Mouse (Mus musculus): ENCODE results near the gene Lrrc61. TPM values are rescaled to one million over a fixed set of nuclear protein-coding genes. Genes with fewer than 3 reads are reported as not detected.

The Lrrc61 gene
- polyA plus RNA-seq, 1 experiment from 2014 or later = 11.9 TPM

- Histone ChIP-seq H3K27ac (peak overlapping the region; percentile 72; the same call in 1 of the 2 replicates), H3K4me2 (ENCODE audit: low read length) (0 out of 2 replicates have a peak overlapping the region, but pooled peaks have one; percentile 23), H3K9ac (ENCODE audit: low read depth, low read length) (no peak overlapping the region), H3K27me3 (ENCODE audit: insufficient read depth, low read length) (no peaks in the 10 kb centered on the region), H3K4me3 (replicated peaks; ENCODE audit: low read depth, low read length) (no peak overlapping the region), H3K36me3 (ENCODE audit: insufficient read depth, low read length) (no peaks in the 10 kb centered on the region), H3K4me1 (replicated peaks; ENCODE audit: insufficient read depth, low read length) (peaks cover 31% of the 10 kb centered on the region), H3K9me3 (replicated peaks; ENCODE audit: low read length) (no peaks in the 10 kb centered on the region)
- DNase-seq (ENCODE audit: low spot score) (peak; percentile 56), ATAC-seq (replicated peaks; ENCODE audit: low FRiP score, low read depth) (no peak)
- TF ChIP-seq CTCF (IDR thresholded peaks at IDR 0.05; ENCODE audit: low read depth) = no peak
- 45% methylated on average over 8 of the region's 8 CpGs for WGBS
Measured at GRCm38 (mm10) chr6:48569065-48569807, 14.6 kb downstream of the Lrrc61 start.

- no peak for TF ChIP-seq CTCF (IDR thresholded peaks at IDR 0.05; ENCODE audit: low read depth)
Measured at GRCm38 (mm10) chr6:48572014-48572413, 17.4 kb downstream of the Lrrc61 start.

GRCm38 (mm10) chr6:48572572-48573061, 18.0 kb downstream of the Lrrc61 start, which contains the start of gene Rarres2:
Rarres2 (minus strand) TSS chr6:48572789.
- 22% methylated on average over 6 of the region's 6 CpGs for WGBS
- H3K27ac ChIP-seq = peak within 1 kb of the TSS; percentile 51
- peak within 1 kb of the TSS; percentile 43 for H3K4me2 ChIP-seq (ENCODE audit: low read length)
- peak; percentile 37; the same call in 1 of the 2 replicates for ATAC-seq (replicated peaks; ENCODE audit: low FRiP score, low read depth)
- DNase-seq (ENCODE audit: low spot score) = peak; percentile 85
- H3K4me1 ChIP-seq (replicated peaks; ENCODE audit: insufficient read depth, low read length) = peaks cover 26% of the 10 kb centered on the region
- peak within 1 kb of the TSS; percentile 25 for H3K9ac ChIP-seq (ENCODE audit: low read depth, low read length)
- TF ChIP-seq CTCF (IDR thresholded peaks at IDR 0.05; ENCODE audit: low read depth) = no peak
- H3K27me3 ChIP-seq (ENCODE audit: insufficient read depth, low read length) = no peaks in the 10 kb centered on the region
- H3K36me3 ChIP-seq (ENCODE audit: insufficient read depth, low read length) = no peaks in the 10 kb centered on the region
- H3K4me3 ChIP-seq (replicated peaks; ENCODE audit: low read depth, low read length) = peak within 1 kb of the TSS; percentile 9; the same call in 1 of the 2 replicates
- no peaks in the 10 kb centered on the region for H3K9me3 ChIP-seq (replicated peaks; ENCODE audit: low read length)

More at GRCm38 (mm10) chr6:48572014-48572413, 17.4 kb downstream of the Lrrc61 start:
- peaks cover 26% of the 10 kb centered on the region for H3K4me1 ChIP-seq (replicated peaks; ENCODE audit: insufficient read depth, low read length)
- ATAC-seq (replicated peaks; ENCODE audit: low FRiP score, low read depth) (no peak), DNase-seq (ENCODE audit: low spot score) (no peak)
- H3K9ac ChIP-seq (ENCODE audit: low read depth, low read length) = peak overlapping the region; percentile 25; the same call in 1 of the 2 replicates
- 91% methylated on average over 5 of the region's 5 CpGs for WGBS
- H3K9me3 ChIP-seq (replicated peaks; ENCODE audit: low read length) = no peaks in the 10 kb centered on the region
- no peaks in the 10 kb centered on the region for H3K27me3 ChIP-seq (ENCODE audit: insufficient read depth, low read length)
- peak overlapping the region; percentile 51; the same call in 1 of the 2 replicates for H3K27ac ChIP-seq
- no peaks in the 10 kb centered on the region for H3K36me3 ChIP-seq (ENCODE audit: insufficient read depth, low read length)
- peak overlapping the region; percentile 43 for H3K4me2 ChIP-seq (ENCODE audit: low read length)
- H3K4me3 ChIP-seq (replicated peaks; ENCODE audit: low read depth, low read length) = peak overlapping the region; percentile 9; the same call in 1 of the 2 replicates

GRCm38 (mm10) chr6:48573280-48573679, 18.7 kb downstream of the Lrrc61 start:
- DNase-seq (ENCODE audit: low spot score) (no peak), ATAC-seq (replicated peaks; ENCODE audit: low FRiP score, low read depth) (no peak)
- H3K9me3 ChIP-seq (replicated peaks; ENCODE audit: low read length) = no peaks in the 10 kb centered on the region
- no peak overlapping the region for H3K4me2 ChIP-seq (ENCODE audit: low read length)
- H3K27ac ChIP-seq = peak overlapping the region; percentile 51
- H3K27me3 ChIP-seq (ENCODE audit: insufficient read depth, low read length) = no peaks in the 10 kb centered on the region
- TF ChIP-seq CTCF (IDR thresholded peaks at IDR 0.05; ENCODE audit: low read depth) = no peak
- WGBS = 25% methylated on average over 10 of the region's 10 CpGs
- no peak overlapping the region for H3K4me3 ChIP-seq (replicated peaks; ENCODE audit: low read depth, low read length)
- no peaks in the 10 kb centered on the region for H3K36me3 ChIP-seq (ENCODE audit: insufficient read depth, low read length)
- H3K9ac ChIP-seq (ENCODE audit: low read depth, low read length) = no peak overlapping the region; the same call in 1 of the 2 replicates
- peaks cover 21% of the 10 kb centered on the region for H3K4me1 ChIP-seq (replicated peaks; ENCODE audit: insufficient read depth, low read length)

- 64% methylated on average over 3 of the region's 3 CpGs for WGBS
Measured at GRCm38 (mm10) chr6:48573981-48574380, 19.4 kb downstream of the Lrrc61 start.

GRCm38 (mm10) chr6:48578736-48579135, 24.1 kb downstream of the Lrrc61 start:
- no peaks in the 10 kb centered on the region for H3K27me3 ChIP-seq (ENCODE audit: insufficient read depth, low read length)
- H3K36me3 ChIP-seq (ENCODE audit: insufficient read depth, low read length) = no peaks in the 10 kb centered on the region
- ATAC-seq (replicated peaks; ENCODE audit: low FRiP score, low read depth) = no peak; the same call in 1 of the 2 replicates
- peak overlapping the region; percentile 75; the same call in 1 of the 2 replicates for H3K27ac ChIP-seq
- peaks cover 8% of the 10 kb centered on the region for H3K4me1 ChIP-seq (replicated peaks; ENCODE audit: insufficient read depth, low read length)
- no peak overlapping the region for H3K4me3 ChIP-seq (replicated peaks; ENCODE audit: low read depth, low read length)
- no peaks in the 10 kb centered on the region for H3K9me3 ChIP-seq (replicated peaks; ENCODE audit: low read length)
- DNase-seq (ENCODE audit: low spot score) = peak; percentile 34
- TF ChIP-seq CTCF (IDR thresholded peaks at IDR 0.05; ENCODE audit: low read depth) = no peak
- no peak overlapping the region for H3K9ac ChIP-seq (ENCODE audit: low read depth, low read length)
- no peak overlapping the region for H3K4me2 ChIP-seq (ENCODE audit: low read length)
- 22% methylated on average over 5 of the region's 5 CpGs for WGBS

More at GRCm38 (mm10) chr6:48573981-48574380, 19.4 kb downstream of the Lrrc61 start:
- no peaks in the 10 kb centered on the region for H3K36me3 ChIP-seq (ENCODE audit: insufficient read depth, low read length)
- H3K9me3 ChIP-seq (replicated peaks; ENCODE audit: low read length) = no peaks in the 10 kb centered on the region
- DNase-seq (ENCODE audit: low spot score) (no peak), ATAC-seq (replicated peaks; ENCODE audit: low FRiP score, low read depth) (no peak)
- peaks cover 19% of the 10 kb centered on the region for H3K4me1 ChIP-seq (replicated peaks; ENCODE audit: insufficient read depth, low read length)
- no peak overlapping the region for H3K9ac ChIP-seq (ENCODE audit: low read depth, low read length)
- H3K4me3 ChIP-seq (replicated peaks; ENCODE audit: low read depth, low read length) = no peak overlapping the region
- no peaks in the 10 kb centered on the region for H3K27me3 ChIP-seq (ENCODE audit: insufficient read depth, low read length)
- no peak for TF ChIP-seq CTCF (IDR thresholded peaks at IDR 0.05; ENCODE audit: low read depth)
- H3K27ac ChIP-seq = no peak overlapping the region
- H3K4me2 ChIP-seq (ENCODE audit: low read length) = no peak overlapping the region

Measured in kidney, postnatal 0 days (tissue).